Mouse (Mus musculus): ENCODE results near the gene Palld.

- TF ChIP-seq POLR2A (IDR thresholded peaks at IDR 0.05; ENCODE audit: insufficient read depth, low read length) = no peak
- TF ChIP-seq EP300 (IDR thresholded peaks at IDR 0.05; ENCODE audit: insufficient read depth, low read depth, low read length) = no peak
- no peak for TF ChIP-seq CTCF (IDR thresholded peaks at IDR 0.05; ENCODE audit: low read depth, low read length)
Observed at GRCm38 (mm10) chr8:61464393-61464792, 438.1 kb downstream of the Palld start.

Measured in ES-Bruce4 (cell line).